19 mouse cellular contexts compared by ENCODE assay signal in genomic region chr4:10789141-10789540, GRCm38 (mm10).
"Had no signal": no experiment of that assay in that cellular context is flagged by ENCODE, and none has a peak within 500 bp of the region (broad histone marks: within the 10 kb centered on the region; RNA-seq: fewer than 3 reads in every experiment).

No protein-coding gene starts in this region.

- H3K27ac ChIP-seq: kidney, embryonic 15.5 days; left cerebral cortex, adult 2 months; liver, embryonic 13.5 days; stomach, embryonic 15.5 days had no signal

- H3K4me3 ChIP-seq: kidney, embryonic 15.5 days; left cerebral cortex, adult 2 months; liver, embryonic 13.5 days; stomach, embryonic 15.5 days had no signal

- H3K4me1 ChIP-seq: kidney, embryonic 15.5 days; liver, embryonic 13.5 days; stomach, embryonic 15.5 days had no signal

- DNase-seq: kidney, adult 8-10 months; kidney, postnatal 10 days; kidney, postnatal 36 days; layer of hippocampus, postnatal 36 days; liver, embryonic 13.5 days; lung, adult 2 months; lung, postnatal 14 days; lung, postnatal 4 days; midbrain, embryonic 14.5 days; right cerebral cortex, adult 18-20 months; right cerebral cortex, postnatal 14 days; right cerebral cortex, postnatal 4 days; spleen, adult 18-20 months; thymus, adult 2 months; thymus, postnatal 14 days; thymus, postnatal 4 days had no signal

- H3K27me3 ChIP-seq: kidney, embryonic 15.5 days; liver, embryonic 13.5 days; stomach, embryonic 15.5 days had no signal

- H3K36me3 ChIP-seq: kidney, embryonic 15.5 days; liver, embryonic 13.5 days; stomach, embryonic 15.5 days had no signal

- H3K9ac ChIP-seq: kidney, embryonic 15.5 days; liver, embryonic 13.5 days; stomach, embryonic 15.5 days had no signal
